Mouse (Mus musculus) inflammation-experienced regulatory T-cells (primary cell): ENCODE data around the gene Sdhc. TPM values are rescaled to one million over a fixed set of nuclear protein-coding genes. Genes with fewer than 3 reads are reported as not detected.

Source experiments
- polyA plus RNA-seq, 2 experiments: library from polyadenylated mRNA; unstranded; fragments of 100-300 nt; shearing (Covaris generic); gene quantifications; one replicate each; pipeline ENCODE4 v1.2.1; 2017

Sdhc gene
- polyA plus RNA-seq, result 100 to 1,000 TPM; 156 to 158 TPM

GRCm38 (mm10) chr1:171149974-171150760 is at the start of gene Sdhc, which contains the start of gene Mpz:
TSS of gene Sdhc (minus strand) at chr1:171150603.
TSS of gene Mpz (plus strand) at chr1:171150711.

GRCm38 (mm10) chr1:171195887-171196397 is 45.5 kb upstream of the Sdhc start, which contains the start of gene Pcp4l1:
TSS of gene Pcp4l1 (minus strand) at chr1:171196268.

GRCm38 (mm10) chr1:171113873-171114299 is 36.5 kb downstream of the Sdhc start, which contains the start of gene Cfap126:
TSS of gene Cfap126 (plus strand) at chr1:171113918.

Other genes with a start within 250 kb of the Sdhc start
- gene Fcrlb, start 237.7 kb downstream of the Sdhc start, polyA plus RNA-seq, result not detected
- gene Fcrla, start 223.0 kb downstream of the Sdhc start, polyA plus RNA-seq, result 1 to 10 TPM; 1.3 to 2.1 TPM
- gene Fcgr2b, start 174.1 kb downstream of the Sdhc start, polyA plus RNA-seq, result 1 to 10 TPM; 1.5 to 4.3 TPM
- gene Fcgr4, start 131.7 kb downstream of the Sdhc start, polyA plus RNA-seq, result 1 to 10 TPM in 1 of 2 experiments, under 1 TPM in 1; 0.17 to 2.2 TPM
- gene Fcgr3, start 85.7 kb downstream of the Sdhc start, polyA plus RNA-seq, result 1 to 10 TPM in 1 of 2 experiments, under 1 TPM in 1; 0.36 to 4.0 TPM
- gene Cfap126, start 36.7 kb downstream of the Sdhc start, polyA plus RNA-seq, result 1 to 10 TPM in 1 of 2 experiments, not detected in 1; 3.6 TPM
- under 1 TPM in 1 of 2 experiments, not detected in 1; 0.36 TPM for gene Mpz, start 108 bp upstream of the Sdhc start, polyA plus RNA-seq
- gene Pcp4l1, start 45.7 kb upstream of the Sdhc start, polyA plus RNA-seq, result under 1 TPM in 1 of 2 experiments, not detected in 1; 0.17 TPM
- gene Nr1i3, start 63.4 kb upstream of the Sdhc start, polyA plus RNA-seq, result 1 to 10 TPM in 1 of 2 experiments, under 1 TPM in 1; 0.27 to 1.2 TPM
- gene Tomm40l, start 71.9 kb upstream of the Sdhc start, polyA plus RNA-seq, result 10 to 100 TPM; 29.9 to 43.7 TPM
- gene Apoa2, start 74.5 kb upstream of the Sdhc start, polyA plus RNA-seq, result not detected
- gene Fcer1g, start 83.8 kb upstream of the Sdhc start, polyA plus RNA-seq, result 10 to 100 TPM in 1 of 2 experiments, 1 to 10 TPM in 1; 3.4 to 15.4 TPM
- 1 to 10 TPM in 1 of 2 experiments, not detected in 1; 1.3 TPM for gene Adamts4, start 99.8 kb upstream of the Sdhc start, polyA plus RNA-seq
- gene Ndufs2, start 100.8 kb upstream of the Sdhc start, polyA plus RNA-seq, result 100 to 1,000 TPM; 174 to 195 TPM
- gene B4galt3, start 119.7 kb upstream of the Sdhc start, polyA plus RNA-seq, result 10 to 100 TPM; 39.8 to 41.4 TPM
- 10 to 100 TPM; 63.5 to 98.8 TPM for gene Ppox, start 130.6 kb upstream of the Sdhc start, polyA plus RNA-seq
- gene Usp21, start 137.4 kb upstream of the Sdhc start, polyA plus RNA-seq, result 10 to 100 TPM; 58.7 to 64.2 TPM
- gene Ufc1, start 144.4 kb upstream of the Sdhc start, polyA plus RNA-seq, result 10 to 100 TPM; 64.4 to 71.1 TPM
- 10 to 100 TPM; 42.6 to 52.0 TPM for gene Dedd, start 178.5 kb upstream of the Sdhc start, polyA plus RNA-seq
- gene Nit1, start 195.0 kb upstream of the Sdhc start, polyA plus RNA-seq, result 10 to 100 TPM; 42.0 to 43.2 TPM
- 100 to 1,000 TPM in 1 of 2 experiments, 10 to 100 TPM in 1; 80.8 to 111 TPM for gene Pfdn2, start 195.1 kb upstream of the Sdhc start, polyA plus RNA-seq
- not detected for gene Klhdc9, start 210.2 kb upstream of the Sdhc start, polyA plus RNA-seq
- 1 to 10 TPM in 1 of 2 experiments, under 1 TPM in 1; 0.29 to 1.4 TPM for gene Nectin4, start 219.5 kb upstream of the Sdhc start, polyA plus RNA-seq
- gene Arhgap30, start 238.4 kb upstream of the Sdhc start, polyA plus RNA-seq, result 100 to 1,000 TPM; 170 to 197 TPM